Mouse (Mus musculus): Measurements from ENCODE around the gene Zfand3. TPM values are rescaled to one million over a fixed set of nuclear protein-coding genes. Genes with fewer than 3 reads are reported as not detected.

Zfand3 gene
- total RNA-seq, 2 experiments from 2014 or later, result 9.1 to 16.2 TPM

DNA sequence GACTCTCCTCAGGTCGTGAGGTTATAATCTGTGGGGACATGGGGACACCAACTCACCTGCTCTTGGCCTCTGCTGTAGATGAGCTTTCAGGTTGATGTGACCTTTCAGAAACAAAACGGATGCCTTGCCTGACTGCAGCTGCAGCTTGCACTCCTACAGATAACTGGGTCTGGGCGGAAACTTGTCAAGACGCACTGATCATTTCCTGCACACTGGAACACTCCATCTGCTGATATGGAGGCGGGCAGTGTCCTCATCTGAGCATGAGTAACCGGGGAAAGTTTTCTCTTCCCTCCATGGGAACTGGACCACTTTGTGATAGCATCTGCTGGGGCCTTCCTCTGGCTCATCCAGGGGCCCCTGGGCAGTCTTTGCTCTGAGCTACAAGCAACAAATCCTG, 209.9 kb downstream of the Zfand3 start:
- no peak for ATAC-seq (replicated peaks; ENCODE audit: poor library complexity)

DNA sequence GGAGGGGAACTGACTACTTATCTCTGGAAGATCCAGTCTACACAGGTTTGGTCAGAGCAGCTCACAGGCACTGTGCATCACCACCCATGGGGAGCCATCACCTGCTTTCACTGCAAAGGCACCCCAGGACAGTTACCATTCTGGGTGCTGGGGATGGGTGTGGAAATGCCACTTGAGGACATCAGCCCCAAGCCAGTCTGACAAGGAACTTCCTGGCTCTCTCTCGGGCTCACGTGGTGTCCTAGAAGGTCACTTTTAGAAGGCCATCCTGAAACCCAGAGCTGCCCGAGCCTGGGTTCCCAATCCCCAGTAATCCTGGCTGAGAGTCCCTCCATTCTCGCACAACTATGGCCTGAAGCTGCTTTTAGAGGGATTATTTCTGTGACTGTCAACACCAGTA, 211.2 kb downstream of the Zfand3 start:
- no peak for ATAC-seq (replicated peaks; ENCODE audit: poor library complexity)

DNA sequence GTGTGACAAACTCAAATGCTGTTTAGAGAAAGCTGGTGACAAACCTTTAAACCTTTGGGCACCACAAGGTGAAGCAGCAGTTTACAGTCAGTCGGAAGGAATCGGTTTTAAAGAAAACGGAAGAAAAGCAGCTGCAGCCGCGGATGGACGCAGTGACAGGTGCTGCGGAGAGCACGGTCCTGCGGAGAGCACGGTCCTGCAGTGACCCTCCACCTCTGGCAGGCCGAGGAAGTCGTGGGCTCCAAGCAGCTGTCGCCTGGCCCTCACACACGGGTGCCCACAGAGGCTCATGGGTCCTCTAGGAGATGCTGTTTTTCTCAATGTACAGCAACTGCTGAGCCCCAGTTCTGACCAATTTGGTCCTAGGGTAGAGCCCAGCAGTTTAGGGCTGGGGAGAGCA, 217.1 kb downstream of the Zfand3 start:
- no peak for ATAC-seq (replicated peaks; ENCODE audit: poor library complexity)

DNA sequence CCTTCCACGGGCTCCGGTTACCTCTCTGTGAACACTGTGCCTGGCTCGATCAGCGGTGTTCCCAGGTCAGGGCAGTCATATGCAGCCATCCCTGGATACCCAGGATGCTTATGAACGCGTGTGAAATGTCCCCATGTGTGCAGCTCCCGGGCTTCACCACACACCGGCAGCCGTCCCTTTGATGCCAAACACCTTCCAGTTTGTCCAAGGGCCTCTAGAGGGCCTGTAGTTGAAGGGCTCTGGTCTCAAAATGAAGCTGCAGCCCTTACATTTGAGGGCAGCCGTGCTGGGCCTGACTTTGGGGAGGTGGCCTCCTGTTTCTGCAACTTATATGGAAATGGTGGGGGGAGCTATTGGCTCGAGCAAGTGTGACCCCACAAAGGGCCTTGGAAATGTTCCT, 217.8 kb downstream of the Zfand3 start:
- no peak for ATAC-seq (replicated peaks; ENCODE audit: poor library complexity)

DNA sequence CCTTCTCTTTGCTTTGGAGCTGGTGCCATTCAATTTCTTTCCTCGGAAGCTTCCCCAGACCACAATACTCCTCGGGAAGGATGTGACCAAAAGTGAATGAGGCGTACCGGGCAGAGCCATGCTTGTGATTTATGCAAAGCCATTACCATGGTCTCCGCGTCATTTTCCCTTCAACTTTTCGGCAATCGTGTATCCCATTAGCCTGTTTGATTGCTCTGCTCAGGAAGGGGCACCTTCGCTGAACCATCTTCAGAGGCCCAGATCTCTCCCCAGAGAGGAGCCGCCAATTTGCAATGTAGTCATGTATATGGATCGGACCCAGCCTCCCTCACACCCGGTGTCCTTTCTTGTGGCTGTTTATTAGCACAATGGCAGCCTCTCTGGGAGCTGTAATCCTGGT, 218.3 kb downstream of the Zfand3 start:
- no peak for ATAC-seq (replicated peaks; ENCODE audit: poor library complexity)

DNA sequence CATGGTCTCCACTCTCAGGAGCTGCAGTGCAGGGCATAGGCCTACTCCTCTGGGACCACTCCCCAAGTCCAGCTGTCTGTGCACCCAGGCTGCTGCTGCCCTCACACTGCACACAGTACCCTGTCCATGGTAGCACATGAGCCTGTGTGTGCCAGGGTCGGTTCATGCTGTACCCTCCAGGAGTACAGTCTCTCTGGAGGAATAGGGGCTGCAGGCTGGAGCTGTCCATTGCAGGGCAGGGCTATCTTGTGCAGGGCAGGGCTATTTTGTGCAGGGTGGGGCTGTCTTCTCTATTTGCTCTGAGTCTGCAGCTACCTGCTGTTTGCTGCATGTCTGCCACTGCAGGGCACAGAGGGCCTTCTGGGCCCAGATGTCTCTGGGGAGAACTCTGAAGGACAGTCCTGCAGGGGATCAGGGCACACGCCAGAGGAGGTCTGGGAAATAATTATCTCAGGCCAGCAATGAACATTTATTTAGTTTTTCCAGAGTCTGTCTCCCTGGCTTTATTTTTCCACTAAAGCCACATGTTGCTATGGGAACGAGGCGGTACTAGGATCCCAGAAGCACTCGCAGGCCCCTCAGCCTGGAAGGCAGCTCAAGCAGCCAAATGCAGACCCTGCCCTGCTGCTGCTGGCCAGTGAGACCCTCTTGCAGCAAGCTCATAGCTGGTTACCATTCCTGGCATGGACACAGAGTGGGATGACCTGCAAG, 220.7 kb downstream of the Zfand3 start:
- no peak for ATAC-seq (replicated peaks; ENCODE audit: poor library complexity)

DNA sequence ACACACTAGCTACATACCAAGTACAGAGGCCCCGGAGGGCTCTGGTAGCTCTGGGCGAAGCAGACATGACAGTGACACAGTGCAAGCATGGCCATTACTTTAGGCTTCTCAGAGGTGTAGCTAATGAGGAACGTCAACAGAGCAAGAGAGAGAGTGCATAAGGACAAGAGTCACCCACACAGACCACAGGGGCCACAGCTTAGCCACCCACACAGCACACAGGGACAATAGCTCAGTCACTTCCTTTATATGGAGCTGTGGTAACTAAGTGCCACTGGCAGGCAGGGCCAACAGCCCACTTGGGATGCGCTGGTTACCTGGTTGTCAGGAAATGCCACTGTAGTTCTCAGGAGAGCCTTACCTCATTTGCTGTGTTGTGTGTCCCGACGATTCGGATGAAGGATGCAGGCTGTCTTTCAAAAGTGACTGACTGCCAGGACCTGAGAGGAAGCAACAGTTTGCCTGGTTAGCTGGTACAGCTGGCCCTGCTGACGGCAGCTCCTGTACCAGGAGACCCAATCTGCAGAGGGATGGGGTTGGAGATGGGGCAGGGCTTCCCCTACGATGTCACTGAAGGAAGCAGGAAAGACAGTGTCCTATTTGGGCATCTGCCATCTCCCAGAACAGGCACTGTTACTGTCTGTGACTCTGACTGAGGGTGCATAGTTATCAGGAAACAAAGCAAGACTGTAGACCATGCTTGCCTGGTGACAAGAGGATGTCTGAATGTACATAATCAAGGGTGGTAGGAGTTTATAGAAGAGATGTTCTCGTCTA, 224.1 kb downstream of the Zfand3 start:
- 0 out of 2 replicates have a peak, but pooled peaks have one; percentile 26 for ATAC-seq (replicated peaks; ENCODE audit: poor library complexity)

DNA sequence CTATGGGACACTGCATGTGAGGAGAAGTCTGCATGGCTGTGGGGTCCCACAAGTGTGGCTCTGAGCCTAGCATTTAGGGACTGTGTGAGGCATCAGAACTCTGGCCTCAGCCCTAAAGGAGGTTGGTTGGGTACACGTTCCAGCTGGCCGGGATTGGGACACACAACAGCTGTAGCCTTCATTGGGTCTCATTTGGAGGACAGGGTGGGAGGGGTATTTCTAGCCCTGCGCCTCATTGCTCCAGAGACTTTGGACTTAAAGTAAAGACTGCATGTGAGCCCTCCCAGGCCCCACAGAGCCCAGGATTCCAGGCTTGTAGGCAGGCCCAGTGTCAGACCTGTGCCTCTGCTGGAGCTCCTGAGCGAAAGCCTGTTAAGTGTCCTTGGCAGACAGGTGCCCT, 225.9 kb downstream of the Zfand3 start:
- no peak for ATAC-seq (replicated peaks; ENCODE audit: poor library complexity)

DNA sequence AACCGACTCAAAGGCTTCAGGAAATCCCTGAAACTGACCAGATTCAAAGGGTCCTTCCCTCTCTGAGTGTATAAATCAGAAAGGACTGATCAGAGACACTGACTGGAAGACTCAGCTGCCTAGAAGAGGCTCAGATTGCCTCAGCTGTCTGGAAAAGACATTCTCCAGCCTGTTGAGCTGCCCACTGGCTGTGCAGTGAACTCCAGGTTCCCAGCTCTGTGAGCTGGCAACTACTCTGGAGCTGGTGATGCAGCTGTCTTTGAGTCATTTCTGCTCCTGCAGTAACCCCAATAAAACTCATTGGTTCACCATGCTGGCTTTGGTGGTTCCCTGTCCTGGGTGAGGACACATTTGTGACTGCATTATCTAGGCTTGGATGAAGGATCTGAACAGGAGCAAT, 226.9 kb downstream of the Zfand3 start:
- ATAC-seq (replicated peaks; ENCODE audit: poor library complexity), result no peak

DNA sequence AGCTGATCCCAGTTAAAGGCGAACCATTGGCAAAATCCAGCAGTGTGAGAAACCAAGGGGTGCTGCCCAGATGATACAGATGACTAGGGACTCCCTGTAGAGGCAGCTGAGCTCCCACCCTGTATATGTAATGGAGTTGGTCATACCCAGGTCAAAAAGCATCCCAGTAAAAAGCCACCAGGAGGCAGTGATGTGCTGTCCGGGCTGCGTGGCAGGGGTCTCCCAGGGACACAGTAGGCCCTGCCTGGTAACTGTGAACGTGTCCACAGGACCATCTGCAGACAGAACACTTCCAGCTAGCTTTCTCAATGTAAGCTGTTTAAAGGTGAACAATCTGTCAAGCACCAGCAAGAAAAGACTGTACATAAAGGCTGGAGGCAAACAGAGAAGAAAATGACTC, 228.2 kb downstream of the Zfand3 start:
- no peak for ATAC-seq (replicated peaks; ENCODE audit: poor library complexity)

DNA sequence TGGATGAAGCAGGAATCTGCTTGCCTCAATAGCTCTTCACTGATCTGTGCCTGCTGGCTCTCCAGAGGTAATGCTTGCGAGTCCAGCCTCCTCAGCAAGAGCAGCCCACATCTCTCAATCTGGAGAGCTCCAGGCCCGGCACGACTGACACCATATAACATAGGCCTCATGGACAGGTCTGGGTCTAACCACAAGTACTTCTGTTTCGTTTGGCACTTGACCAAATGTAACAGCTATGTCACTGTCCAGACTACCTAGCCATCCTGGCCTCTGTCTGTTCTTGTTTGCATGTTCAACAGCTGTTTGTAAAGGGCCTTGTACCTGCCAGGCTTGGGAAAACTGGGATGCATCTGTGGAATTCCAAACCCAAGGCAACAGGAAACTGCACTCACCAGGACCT, 230.8 kb downstream of the Zfand3 start:
- ATAC-seq (replicated peaks; ENCODE audit: poor library complexity), result no peak

DNA sequence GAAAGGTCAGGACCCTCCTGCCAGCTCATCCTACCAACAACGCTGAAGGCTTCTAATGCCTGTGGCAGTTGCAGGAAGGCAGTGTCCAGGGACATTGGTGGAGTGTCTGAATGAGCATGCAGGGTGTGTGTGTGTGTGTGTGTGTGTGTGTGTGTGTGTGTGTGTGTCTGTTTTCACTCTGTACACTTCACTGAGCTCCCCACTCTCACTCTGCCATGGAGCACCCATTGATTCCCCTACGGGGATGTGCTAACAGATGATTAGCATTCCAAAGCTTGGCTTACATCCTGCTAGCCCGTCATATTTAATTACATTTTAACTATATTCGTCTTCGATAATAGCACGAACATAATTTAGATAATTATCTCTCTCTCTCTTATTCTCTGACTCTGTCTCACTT, 232.1 kb downstream of the Zfand3 start:
- no peak for ATAC-seq (replicated peaks; ENCODE audit: poor library complexity)

DNA sequence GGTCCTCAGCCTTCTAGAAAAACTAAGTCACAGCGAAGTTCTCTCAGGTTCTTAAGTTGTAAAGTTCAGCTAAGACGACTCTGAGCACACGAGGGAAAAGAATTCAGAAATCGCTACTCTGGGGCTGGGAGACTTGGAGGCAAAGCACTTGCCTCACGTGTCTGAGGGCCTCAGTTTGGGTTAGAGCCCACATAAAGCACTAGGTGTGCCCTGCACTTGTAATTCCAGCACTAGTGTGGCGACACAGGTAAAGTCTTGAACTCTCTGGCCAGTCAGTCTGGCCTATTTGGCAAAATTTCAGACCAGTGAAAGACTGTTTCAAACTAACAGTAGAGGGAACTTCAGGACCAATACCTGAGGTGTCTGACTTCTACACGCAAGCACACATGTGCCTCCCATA, 233.1 kb downstream of the Zfand3 start:
- no peak for ATAC-seq (replicated peaks; ENCODE audit: poor library complexity)

DNA sequence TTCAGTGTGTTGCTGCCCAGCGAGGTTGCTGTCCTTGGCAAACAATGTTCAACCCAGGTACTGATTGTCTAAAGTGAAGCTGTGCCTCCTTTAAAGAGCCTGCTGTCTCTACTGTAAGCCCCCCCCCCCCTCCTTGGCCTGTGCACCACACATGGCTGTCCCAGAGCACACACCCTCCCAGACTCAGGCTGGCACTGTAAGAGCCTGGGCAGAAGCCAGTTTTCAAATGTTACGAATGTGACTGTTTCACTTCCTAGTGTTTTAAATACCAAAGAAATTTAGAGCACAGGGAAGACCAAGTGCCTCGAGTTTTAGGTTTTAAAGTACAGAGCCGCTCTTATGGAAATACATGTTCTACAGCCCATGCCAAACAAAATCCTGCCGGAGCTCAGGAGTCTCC, 234.9 kb downstream of the Zfand3 start:
- ATAC-seq (replicated peaks; ENCODE audit: poor library complexity), result no peak

DNA sequence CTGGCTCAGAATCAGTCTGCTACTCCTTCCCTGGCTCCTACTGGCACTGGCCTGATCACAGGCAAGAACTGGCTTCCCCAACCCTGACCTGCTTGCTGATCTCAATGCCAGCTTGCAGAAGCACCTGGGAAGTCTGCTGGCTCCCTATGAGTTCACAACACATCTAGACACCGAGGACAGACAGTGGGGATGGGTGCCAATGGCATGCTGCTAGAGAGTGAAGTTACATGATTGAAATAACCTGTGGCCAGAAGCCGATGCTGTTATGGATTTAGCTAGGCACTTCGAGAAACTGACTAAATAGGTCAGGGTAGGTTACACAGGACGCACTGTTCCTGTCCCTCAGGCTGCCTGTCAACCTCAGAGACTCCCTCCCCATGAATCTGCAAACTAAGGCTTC, 236.1 kb downstream of the Zfand3 start:
- ATAC-seq (replicated peaks; ENCODE audit: poor library complexity), result no peak

DNA sequence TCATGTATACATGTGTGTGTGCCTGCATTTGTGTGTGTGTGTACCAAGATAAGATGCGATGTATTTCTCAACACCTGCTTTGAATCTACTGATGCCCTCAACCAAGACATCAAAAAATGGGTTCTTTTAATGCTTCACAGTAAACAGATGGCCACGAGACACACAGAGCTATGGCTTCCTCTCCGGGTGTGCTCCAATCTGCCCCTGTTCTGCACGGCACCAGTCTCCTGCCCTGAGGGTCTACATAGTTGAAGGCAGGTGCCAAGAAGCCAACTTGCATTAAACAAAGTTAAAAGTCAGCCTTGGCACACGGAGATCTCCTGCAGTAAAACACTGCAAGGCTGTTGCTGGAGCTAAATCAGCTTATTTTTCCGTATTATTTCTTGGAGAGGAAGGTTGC, 236.5 kb downstream of the Zfand3 start:
- no peak for ATAC-seq (replicated peaks; ENCODE audit: poor library complexity)

DNA sequence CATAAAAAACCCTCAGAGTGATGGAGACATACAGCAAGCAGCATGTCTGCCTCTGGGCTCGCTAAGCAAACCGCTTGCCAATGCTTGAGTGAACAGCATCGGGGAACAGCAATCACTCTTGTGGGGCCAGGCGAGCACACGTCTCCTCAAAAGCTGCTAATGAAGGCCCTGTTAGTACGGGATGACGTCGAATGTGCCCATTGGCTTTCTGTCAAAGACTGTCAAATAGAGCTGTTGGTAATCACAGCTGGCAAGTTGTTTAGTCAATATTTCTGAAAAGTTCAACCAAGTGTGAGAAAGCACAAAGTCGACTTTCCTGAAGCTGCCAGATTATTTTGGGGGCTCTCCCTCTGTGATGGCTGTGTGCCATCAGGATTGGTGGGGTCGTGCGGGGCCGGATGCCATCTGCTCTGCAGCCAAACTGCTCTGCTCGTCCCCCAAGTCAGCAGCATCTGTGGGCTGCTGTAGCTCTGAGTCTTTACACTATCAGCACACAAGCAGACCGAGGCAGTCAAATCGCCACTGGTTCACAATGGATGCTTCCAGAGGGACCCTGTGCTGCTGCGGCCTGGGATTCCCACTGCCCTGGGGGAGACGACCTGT, 237.3 kb downstream of the Zfand3 start:
- ATAC-seq (replicated peaks; ENCODE audit: poor library complexity), result no peak

DNA sequence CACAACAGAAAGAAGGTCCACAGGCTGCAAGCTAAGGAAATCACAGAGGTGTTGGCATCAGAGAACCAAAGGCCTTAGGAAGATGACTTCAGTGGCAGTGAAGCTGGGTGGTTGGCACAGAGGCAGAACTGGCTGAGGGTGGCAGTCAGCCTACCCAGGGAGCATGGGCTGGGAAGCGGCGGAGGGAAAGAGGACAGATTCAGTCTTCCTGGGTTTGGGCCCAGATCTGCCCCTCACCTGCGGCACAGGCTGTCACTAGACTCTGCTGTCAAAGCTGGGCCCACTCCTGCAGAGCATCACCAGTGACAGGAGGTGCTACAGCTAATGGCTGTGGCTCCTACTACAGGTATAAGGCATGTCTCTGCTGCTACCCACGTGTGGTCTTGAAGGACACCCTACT, 238.1 kb downstream of the Zfand3 start:
- no peak for ATAC-seq (replicated peaks; ENCODE audit: poor library complexity)

DNA sequence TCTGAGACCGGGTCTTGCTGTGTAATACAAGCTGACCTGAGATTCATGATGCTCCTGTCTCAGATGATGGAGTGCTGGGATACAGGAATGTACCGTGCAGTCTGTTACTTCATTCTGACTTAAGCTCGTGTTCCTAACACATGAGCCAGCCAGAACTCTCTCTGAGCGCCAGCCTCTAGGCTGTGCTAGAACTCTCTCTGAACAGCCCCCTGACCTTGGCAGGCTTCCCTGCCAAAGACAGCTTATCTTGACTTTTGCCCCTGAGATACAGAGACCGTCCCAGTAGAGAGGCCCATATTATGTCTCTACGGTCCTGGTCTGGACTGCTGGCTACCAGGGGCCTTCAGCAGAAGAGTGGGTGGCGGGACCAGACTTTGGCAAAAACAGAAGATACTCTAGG, 239.0 kb downstream of the Zfand3 start:
- no peak for ATAC-seq (replicated peaks; ENCODE audit: poor library complexity)

DNA sequence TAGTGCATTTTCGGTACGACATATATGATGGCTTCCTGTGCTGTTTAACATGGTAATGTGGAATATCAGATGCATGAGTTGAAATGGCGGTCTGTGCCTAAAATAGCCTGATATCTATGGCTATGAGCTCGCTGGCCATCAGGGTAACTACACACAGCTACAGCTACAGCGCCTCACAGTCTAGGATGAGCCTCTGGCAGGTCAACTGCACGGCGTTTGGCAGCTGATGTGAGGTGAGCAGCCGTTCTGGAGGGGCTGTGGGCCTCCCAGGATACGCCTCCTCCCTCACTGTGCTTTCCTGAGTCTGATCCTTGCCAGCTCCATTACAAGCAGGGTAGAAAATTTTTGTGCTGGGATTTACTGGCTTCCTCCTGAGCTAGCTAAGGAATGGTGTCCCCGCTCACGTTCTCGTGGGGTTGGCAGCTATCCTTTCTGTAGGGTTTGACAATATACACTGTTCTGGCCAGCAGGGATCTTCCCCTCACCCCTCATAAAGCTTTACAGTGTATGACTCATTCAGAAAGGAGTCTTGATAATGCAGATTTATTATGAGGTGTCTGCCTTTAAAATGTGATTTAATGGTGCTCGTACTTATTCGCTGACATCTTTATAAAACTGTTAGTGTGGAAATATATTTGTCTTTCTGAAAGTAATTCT, 240.2 kb downstream of the Zfand3 start:
- no peak for ATAC-seq (replicated peaks; ENCODE audit: poor library complexity)

DNA sequence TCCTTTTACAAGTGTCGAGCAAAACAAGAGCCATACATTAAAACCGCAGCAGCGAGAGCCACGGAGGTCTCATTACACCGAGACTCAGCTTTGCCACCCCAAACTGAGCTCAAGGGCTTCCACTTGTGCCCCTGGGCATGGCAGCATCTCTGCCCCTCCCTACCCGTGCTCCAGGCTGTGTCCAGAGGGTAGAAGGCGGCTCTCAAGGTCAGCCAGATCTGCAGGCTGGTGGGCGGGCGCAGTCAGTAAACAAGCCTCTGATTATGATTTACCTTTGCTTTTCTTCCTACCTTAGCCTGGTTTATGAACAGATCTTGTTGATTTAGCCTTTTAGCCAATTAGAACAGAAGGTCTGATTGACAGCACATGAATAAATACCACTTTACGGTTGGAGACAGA, 240.8 kb downstream of the Zfand3 start:
- no peak for ATAC-seq (replicated peaks; ENCODE audit: poor library complexity)

DNA sequence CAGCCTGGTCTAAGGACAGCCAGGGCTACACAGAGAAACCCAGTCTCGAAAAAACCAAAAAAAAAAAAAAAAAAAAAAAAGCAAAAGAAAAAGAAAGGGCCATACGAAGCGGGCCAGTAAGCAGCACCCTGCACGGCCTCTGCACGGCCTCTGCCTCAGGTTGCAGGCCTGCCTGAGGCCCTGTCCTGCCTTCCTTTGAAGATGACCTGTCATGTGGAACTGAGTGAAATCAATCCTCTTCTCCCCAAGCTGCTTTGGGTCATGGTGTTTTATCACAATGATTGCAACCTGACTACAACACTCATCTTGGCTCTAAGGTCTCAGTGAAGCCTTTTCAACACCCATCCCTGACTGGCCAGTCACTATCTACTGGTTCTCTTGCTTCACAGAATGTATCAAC, 248.5 kb downstream of the Zfand3 start:
- no peak for ATAC-seq (replicated peaks; ENCODE audit: poor library complexity)

Data from megakaryocyte progenitor cell, adult 5-6 weeks (primary cell).